Mouse (Mus musculus) ovary, adult 2 months (tissue): ENCODE results near the gene Itgb6. TPM values are rescaled to one million over a fixed set of nuclear protein-coding genes. Genes with fewer than 3 reads are reported as not detected.

ENCODE experiments used
- polyA plus RNA-seq: library from polyadenylated mRNA; depleted of rRNA; stranded (reverse); fragments of >200 nt; gene quantifications from 2 replicates; pipeline ENCODE4 v1.2.3, GENCODE M21; 2012; rRNA removed

Gene Itgb6
- 1.2 and 3.1 TPM in 2 replicates for polyA plus RNA-seq

GRCm38 (mm10) chr2:60722514-60722913 lies at the start of gene Itgb6:
Gene Itgb6 (minus strand): TSS chr2:60722643.

GRCm38 (mm10) chr2:60552902-60553682 lies 169.4 kb downstream of the Itgb6 start, which contains the start of gene Pla2r1:
Gene Pla2r1 (minus strand): TSS chr2:60553308.

Other genes with a start within 250 kb of the Itgb6 start
- 6.8 and 8.7 TPM in 2 replicates for gene Pla2r1, start 169.3 kb downstream of the Itgb6 start, polyA plus RNA-seq
- 169 and 190 TPM in 2 replicates for gene Rbms1, start 240.5 kb upstream of the Itgb6 start, polyA plus RNA-seq